Mouse (Mus musculus) cortical plate, adult 2 months (tissue): Measurements from ENCODE around the gene Kmt5b.

ENCODE experiments used
- CTCF ChIP-seq: fragments of 200-500 bp; IDR thresholded peaks from 2 replicates; pipeline ENCODE4 v1.5.1; 2011; ENCODE audit warnings: mild to moderate bottlenecking, control low read depth, low read length; ENCODE audit not compliant: insufficient read depth; ENCODE audit errors: extremely low read depth
- POLR2A ChIP-seq: fragments of 200-500 bp; IDR thresholded peaks from 2 replicates; pipeline ENCODE4 v1.6.1; 2011; ENCODE audit warnings: mild to moderate bottlenecking, low read length, control low read depth; ENCODE audit not compliant: insufficient read depth; ENCODE audit errors: extremely low read depth

- TF ChIP-seq POLR2A: no peak
- TF ChIP-seq CTCF: no peak
These were observed 73.0 kb downstream of the Kmt5b start for GRCm38 (mm10) chr19:3840214-3840651.
